Mouse (Mus musculus) lung, adult 2 months (tissue): Measurements from ENCODE around the gene Mmp11.

ENCODE experiments used
- CTCF ChIP-seq: fragments of 200-500 bp; IDR thresholded peaks from 2 replicates; pipeline ENCODE4 v1.5.1; 2011; ENCODE audit warnings: mild to moderate bottlenecking, low read length, control low read depth; ENCODE audit not compliant: insufficient read depth
- POLR2A ChIP-seq: fragments of 200-500 bp; IDR thresholded peaks from 2 replicates; pipeline ENCODE4 v1.6.1; 2011; ENCODE audit warnings: low read depth, mild to moderate bottlenecking, control low read depth, low read length, borderline replicate concordance; ENCODE audit errors: extremely low read depth

GRCm38 (mm10) chr10:75883232-75883552 lies 53.1 kb downstream of the Mmp11 start:
- peak; percentile 54 for TF ChIP-seq CTCF
- TF ChIP-seq POLR2A: no peak
